In genomic region chr12:17373470-17373975, GRCm38 (mm10) we compare ENCODE assay signal across 31 mouse cellular contexts. TPM values are rescaled to one million over a fixed set of nuclear protein-coding genes. Genes with fewer than 3 reads are reported as not detected.
DNase-seq lines count a peak whose midpoint lies in the region; ATAC-seq lines count a peak whose summit lies in the region.
"Had no signal": no experiment of that assay in that cellular context is flagged by ENCODE, and none has a peak within 500 bp of the region (broad histone marks: within the 10 kb centered on the region; RNA-seq: fewer than 3 reads in every experiment).

No protein-coding gene starts in this region.

- no peak overlapping the region for H3K27ac ChIP-seq in liver, embryonic 12.5 days
- H3K27ac ChIP-seq: embryonic facial prominence, embryonic 10.5 days; embryonic facial prominence, embryonic 15.5 days; forebrain, embryonic 13.5 days; hindbrain, embryonic 13.5 days; kidney, embryonic 15.5 days; limb, embryonic 10.5 days; limb, embryonic 15.5 days; liver, embryonic 14.5 days; midbrain, embryonic 10.5 days had no signal

- no peaks in the 10 kb centered on the region for H3K27me3 ChIP-seq in liver, embryonic 12.5 days (replicated peaks)
- H3K27me3 ChIP-seq: embryonic facial prominence, embryonic 15.5 days; forebrain, embryonic 13.5 days; hindbrain, embryonic 13.5 days; kidney, embryonic 15.5 days; limb, embryonic 15.5 days had no signal

- H3K4me1 ChIP-seq in liver, embryonic 12.5 days: no peaks in the 10 kb centered on the region
- H3K4me1 ChIP-seq: embryonic facial prominence, embryonic 10.5 days; embryonic facial prominence, embryonic 15.5 days; forebrain, embryonic 13.5 days; hindbrain, embryonic 13.5 days; kidney, embryonic 15.5 days; limb, embryonic 10.5 days; limb, embryonic 15.5 days; midbrain, embryonic 10.5 days had no signal

- DNase-seq in 416B (ENCODE audit: low read depth): peak; percentile 69
- peak; percentile 74 for DNase-seq in CD4-positive helper T cell, adult 2 months (ENCODE audit: low read depth, low spot score)
- peak; percentile 42 for DNase-seq in naive thymus-derived CD4-positive, alpha-beta T cell, adult 2 months (ENCODE audit: low read depth)
- no peak for DNase-seq in cerebellum, postnatal 10 days
- no peak for DNase-seq in layer of hippocampus, postnatal 10 days (ENCODE audit: low spot score in 2 of 2)
- DNase-seq: adrenal gland, postnatal 14 days; cerebellum, adult 18-20 months; cerebellum, postnatal 14 days; gastrocnemius, postnatal 10 days; heart, postnatal 4 days; kidney, adult 18-20 months; lung, embryonic 14.5 days; lung, postnatal 14 days; right cerebral cortex, postnatal 14 days; spleen, adult 18-20 months; thymus, adult 18-20 months; thymus, postnatal 25 days had no signal

- no peaks in the 10 kb centered on the region for H3K9me3 ChIP-seq in liver, embryonic 12.5 days (replicated peaks)
- H3K9me3 ChIP-seq: embryonic facial prominence, embryonic 10.5 days; embryonic facial prominence, embryonic 15.5 days; forebrain, embryonic 13.5 days; G1E; hindbrain, embryonic 13.5 days; kidney, embryonic 15.5 days; limb, embryonic 10.5 days; limb, embryonic 15.5 days; midbrain, embryonic 10.5 days had no signal

- 88% methylated on average over 5 of the region's 5 CpGs for WGBS in liver, embryonic 12.5 days (ENCODE audit: insufficient replicate concordance)

- H3K4me3 ChIP-seq in liver, embryonic 12.5 days: no peak overlapping the region
- H3K4me3 ChIP-seq: embryonic facial prominence, embryonic 10.5 days; embryonic facial prominence, embryonic 15.5 days; forebrain, embryonic 13.5 days; hindbrain, embryonic 13.5 days; kidney, embryonic 15.5 days; limb, embryonic 10.5 days; limb, embryonic 15.5 days; midbrain, embryonic 10.5 days; myocyte had no signal

- no peak overlapping the region for H3K9ac ChIP-seq in liver, embryonic 12.5 days
- H3K9ac ChIP-seq: embryonic facial prominence, embryonic 15.5 days; forebrain, embryonic 13.5 days; hindbrain, embryonic 13.5 days; kidney, embryonic 15.5 days; limb, embryonic 15.5 days; liver, embryonic 14.5 days; lung, embryonic 14.5 days had no signal

- ATAC-seq in activated CD4-positive, CD25-positive, alpha-beta regulatory T cell, adult 4 months: peak; percentile 70
- ATAC-seq in liver, embryonic 12.5 days: no peak
- ATAC-seq: forebrain, embryonic 13.5 days had no signal

- H3K36me3 ChIP-seq in liver, embryonic 12.5 days: peaks cover 92% of the 10 kb centered on the region

- H3K4me2 ChIP-seq in liver, embryonic 12.5 days: no peak overlapping the region
- H3K4me2 ChIP-seq: embryonic facial prominence, embryonic 15.5 days; forebrain, embryonic 13.5 days; heart, embryonic 11.5 days; hindbrain, embryonic 13.5 days; kidney, embryonic 15.5 days; limb, embryonic 15.5 days; lung, embryonic 14.5 days had no signal

RNA-seq across cellular contexts. Expression of gene Nol10, which starts 25.3 kb away (rescaled TPM):
- 10 to 100 TPM; 25.4 to 29.9 TPM for polyA plus RNA-seq in activated CD4-positive, CD25-positive, alpha-beta regulatory T cell, adult 4 months (2017; shearing (Covaris generic))
- 26.4 and 26.5 TPM in 2 replicates for polyA plus RNA-seq in liver, embryonic 12.5 days (2016; fragmentation: Nextera tagmentation; extraction: Ambion mirVana)
- total RNA-seq in layer of hippocampus, postnatal 10 days (2021): 10 to 100 TPM; 22.7 to 22.8 TPM

RNA-seq across cellular contexts. Expression of gene Atp6v1c2, which starts 44.4 kb away (rescaled TPM):
- under 1 TPM in 1 of 2 experiments, not detected in 1; 0.34 TPM for polyA plus RNA-seq in activated CD4-positive, CD25-positive, alpha-beta regulatory T cell, adult 4 months (2017; shearing (Covaris generic))
- 0.12 and 0.16 TPM in 2 replicates for polyA plus RNA-seq in liver, embryonic 12.5 days (2016; fragmentation: Nextera tagmentation; extraction: Ambion mirVana)
- total RNA-seq in layer of hippocampus, postnatal 10 days (2021): 1 to 10 TPM; 2.6 to 4.0 TPM
- total RNA-seq: gastrocnemius, postnatal 10 days; heart, postnatal 4 days had no signal
- polyA plus RNA-seq: G1E had no signal

Comparison
In these comparisons a context has a peak if more than half of its experiments do, and no peak if none do; other contexts are left out.
1. DNase-seq: peak in 416B (single experiment), CD4-positive helper T cell, adult 2 months (single experiment) and naive thymus-derived CD4-positive, alpha-beta T cell, adult 2 months (single experiment); none in cerebellum, postnatal 10 days (0 of 2) and layer of hippocampus, postnatal 10 days (0 of 2).